Mouse (Mus musculus) G1E (cell line): Measurements from ENCODE around the gene H2-Ob. TPM values are rescaled to one million over a fixed set of nuclear protein-coding genes. Genes with fewer than 3 reads are reported as not detected.

Experiments used
- ATAC-seq: 2 replicates; pipeline ENCODE4 v1.8.0; 2016; ENCODE audit warnings: mild to moderate bottlenecking; ENCODE audit not compliant: insufficient number of reproducible peaks, poor library complexity, low FRiP score, severe bottlenecking; ENCODE audit errors: extremely low read depth
- DNase-seq: peaks from one replicate; pipeline ENCODE4 v3.0.0; 2012; ENCODE audit warnings: low spot score
- H3K27me3 ChIP-seq: 2 replicates; pipeline ENCODE4 v1.6.1; 2012; ENCODE audit warnings: mild to moderate bottlenecking, low read length, inconsistent platforms; ENCODE audit not compliant: insufficient read depth
- H3K36me3 ChIP-seq: replicated peaks from 2 replicates; pipeline ENCODE3; 2012; ENCODE audit warnings: mild to moderate bottlenecking, inconsistent platforms
- H3K4me1 ChIP-seq: 2 replicates; pipeline ENCODE4 v1.6.1; 2012; ENCODE audit warnings: low read depth, low read length, inconsistent platforms, mixed read lengths; ENCODE audit not compliant: insufficient read depth
- H3K4me3 ChIP-seq: 2 replicates; pipeline ENCODE4 v1.5.1; 2012; ENCODE audit warnings: low read depth, mild to moderate bottlenecking, inconsistent platforms, low read length, moderate library complexity, mixed read lengths
- H3K9me3 ChIP-seq: replicated peaks from 2 replicates; pipeline ENCODE4 v1.6.1; 2012; ENCODE audit warnings: inconsistent platforms
- CTCF ChIP-seq: IDR thresholded peaks from 2 replicates; pipeline ENCODE4 v1.5.1; 2012; ENCODE audit warnings: low read depth, low read length, inconsistent platforms, mixed read lengths
- GATA1 ChIP-seq: IDR thresholded peaks from 2 replicates; pipeline ENCODE4 v1.6.1; 2012; ENCODE audit warnings: borderline replicate concordance, low read length, inconsistent platforms, mixed read lengths
- GATA2 ChIP-seq: IDR thresholded peaks from 2 replicates; pipeline ENCODE4 v1.6.1; 2012; ENCODE audit warnings: low read depth, low read length, inconsistent platforms, borderline replicate concordance
- POLR2AphosphoS5 ChIP-seq: IDR thresholded peaks from 2 replicates; pipeline ENCODE4 v1.6.1; 2012; ENCODE audit warnings: low read depth, low read length, inconsistent platforms; ENCODE audit not compliant: insufficient replicate concordance
- TAL1 ChIP-seq: conservative IDR thresholded peaks from 2 replicates; pipeline ENCODE4 v1.6.1; 2012; ENCODE audit warnings: low read depth, low read length, inconsistent platforms, mixed read lengths
- polyA plus RNA-seq: library from polyadenylated mRNA; stranded (reverse); fragments of >175 nt; gene quantifications from 2 replicates; pipeline ENCODE4 v1.2.3, GENCODE M21; 2012
- total RNA-seq, 2 experiments: library from RNA; stranded (forward) in 1 of 2; stranded (reverse) in 1 of 2; fragments of 200-1000 nt in 1 of 2; fragments of >200 nt in 1 of 2; fragmentation: Nextera tagmentation in 1 of 2; gene quantifications; 2 replicates each; pipeline ENCODE4 v1.2.3; 2014 to 2017

H2-Ob gene
- total and polyA plus RNA-seq, 3 experiments, result 0.11 TPM; not detected in 2

DNA sequence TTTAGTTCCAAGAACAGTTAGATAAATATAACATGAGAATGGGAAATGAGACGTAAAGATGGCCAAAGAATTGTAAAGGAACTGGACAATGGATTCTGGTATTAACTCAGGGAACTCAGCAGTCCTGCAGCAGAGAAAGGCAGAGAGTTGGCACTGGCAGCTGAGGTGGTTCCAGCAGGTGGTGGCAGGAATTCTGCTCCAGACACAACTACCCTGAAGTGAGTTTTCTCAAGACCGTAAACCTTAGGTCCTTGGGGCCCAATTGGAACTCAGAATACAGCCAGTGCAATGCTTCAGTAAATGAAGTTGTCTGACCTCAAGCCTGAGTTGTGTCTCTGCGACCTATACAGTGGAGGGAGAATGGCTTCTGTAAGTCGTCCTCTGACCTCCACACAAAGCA lies 55.5 kb downstream of the H2-Ob start:
- no peaks in the 10 kb centered on the region for H3K9me3 ChIP-seq
- no peak overlapping the region for H3K4me3 ChIP-seq
- DNase-seq (no peak), ATAC-seq (no peak)
- peaks cover 16% of the 10 kb centered on the region for H3K27me3 ChIP-seq
- no peak for TF ChIP-seq TAL1
- TF ChIP-seq GATA2, result no peak
- H3K4me1 ChIP-seq, result no peaks in the 10 kb centered on the region
- no peaks in the 10 kb centered on the region for H3K36me3 ChIP-seq

- Histone ChIP-seq H3K36me3 (no peaks in the 10 kb centered on the region), H3K27me3 (peaks cover 16% of the 10 kb centered on the region), H3K4me1 (no peaks in the 10 kb centered on the region), H3K9me3 (no peaks in the 10 kb centered on the region), H3K4me3 (no peak overlapping the region)
- ATAC-seq, result no peak
- TF ChIP-seq TAL1, result no peak
- DNase-seq, result no peak
Observed at GRCm38 (mm10) chr17:34295307-34295706, 56.6 kb downstream of the H2-Ob start.

GRCm38 (mm10) chr17:34295891-34296794 lies 57.4 kb downstream of the H2-Ob start:
- H3K4me3 ChIP-seq, result no peak overlapping the region
- no peak for TF ChIP-seq TAL1
- no peak for TF ChIP-seq GATA1
- TF ChIP-seq CTCF, result no peak
- TF ChIP-seq POLR2AphosphoS5, result no peak
- no peak for TF ChIP-seq GATA2
- no peak for DNase-seq
- no peaks in the 10 kb centered on the region for H3K36me3 ChIP-seq
- no peak for ATAC-seq
- peaks cover 18% of the 10 kb centered on the region for H3K27me3 ChIP-seq
- no peaks in the 10 kb centered on the region for H3K9me3 ChIP-seq
- no peaks in the 10 kb centered on the region for H3K4me1 ChIP-seq

DNA sequence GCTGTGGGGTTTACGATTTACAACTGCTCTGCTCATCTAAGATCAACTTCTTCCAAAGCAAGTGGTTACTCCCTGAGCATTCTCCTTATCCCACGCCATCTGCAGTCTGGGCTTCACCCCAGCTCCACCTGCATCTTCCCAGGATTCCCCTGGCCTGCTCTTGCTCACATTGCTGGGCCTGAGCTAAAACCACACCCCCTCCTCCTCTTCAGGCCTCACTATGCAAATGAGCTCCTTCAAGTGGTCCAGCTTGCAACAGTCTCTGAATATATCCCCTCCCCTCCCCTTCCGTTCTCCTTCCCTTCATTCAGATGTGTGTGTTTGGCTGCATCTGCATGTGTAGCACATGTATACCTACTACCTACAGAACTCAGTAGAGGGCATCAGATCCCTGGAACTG lies 60.7 kb downstream of the H2-Ob start:
- Histone ChIP-seq H3K9me3 (no peaks in the 10 kb centered on the region), H3K36me3 (no peaks in the 10 kb centered on the region), H3K27me3 (peaks cover 18% of the 10 kb centered on the region), H3K4me1 (no peaks in the 10 kb centered on the region), H3K4me3 (no peak overlapping the region)
- TF ChIP-seq GATA1 (no peak), TAL1 (no peak), GATA2 (no peak), CTCF (no peak), POLR2AphosphoS5 (no peak)
- DNase-seq (no peak), ATAC-seq (no peak)

DNA sequence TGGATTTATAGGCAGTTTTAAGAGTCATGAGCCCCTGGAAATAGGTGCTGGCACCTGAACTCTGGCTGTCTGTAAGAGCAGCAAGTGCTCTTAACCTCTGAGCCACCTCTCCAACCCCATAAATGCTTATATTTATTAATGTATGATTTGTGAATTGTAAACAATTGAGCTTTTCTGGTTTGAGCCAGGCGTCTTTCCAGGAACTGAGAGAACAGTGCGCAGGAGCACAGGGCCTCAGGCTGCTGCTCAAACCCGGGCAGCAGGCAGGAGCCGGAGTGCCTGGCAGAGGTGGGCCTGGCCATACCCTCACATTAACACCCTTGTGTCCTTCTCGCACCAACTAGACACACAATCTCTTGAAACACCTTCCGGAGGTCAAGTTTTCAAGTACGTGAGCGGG lies 61.4 kb downstream of the H2-Ob start:
- no peaks in the 10 kb centered on the region for H3K9me3 ChIP-seq
- no peak for DNase-seq
- TF ChIP-seq GATA1 (no peak), POLR2AphosphoS5 (no peak), GATA2 (no peak), CTCF (no peak)
- no peaks in the 10 kb centered on the region for H3K4me1 ChIP-seq
- no peak overlapping the region for H3K4me3 ChIP-seq
- H3K27me3 ChIP-seq, result peaks cover 18% of the 10 kb centered on the region
- H3K36me3 ChIP-seq, result no peaks in the 10 kb centered on the region
- no peak for ATAC-seq

GRCm38 (mm10) chr17:34300691-34301566 lies 62.2 kb downstream of the H2-Ob start:
- Histone ChIP-seq H3K4me1 (no peaks in the 10 kb centered on the region), H3K4me3 (no peak overlapping the region)
- TF ChIP-seq CTCF (no peak), GATA1 (no peak), POLR2AphosphoS5 (no peak), GATA2 (no peak)

More at GRCm38 (mm10) chr17:34300691-34301566, 62.2 kb downstream of the H2-Ob start:
- ATAC-seq, result no peak
- DNase-seq, result no peak
- H3K9me3 ChIP-seq, result no peaks in the 10 kb centered on the region
- no peaks in the 10 kb centered on the region for H3K36me3 ChIP-seq
- peaks cover 15% of the 10 kb centered on the region for H3K27me3 ChIP-seq
